Mouse (Mus musculus): ENCODE results near the gene Eya2. TPM values are rescaled to one million over a fixed set of nuclear protein-coding genes. Genes with fewer than 3 reads are reported as not detected.
A peak's percentile ranks its signal among the peaks of the same experiment; 100 is the strongest.

Gene Eya2
- total RNA-seq, 2 experiments from 2014 or later = 2.1 to 3.5 TPM

DNA sequence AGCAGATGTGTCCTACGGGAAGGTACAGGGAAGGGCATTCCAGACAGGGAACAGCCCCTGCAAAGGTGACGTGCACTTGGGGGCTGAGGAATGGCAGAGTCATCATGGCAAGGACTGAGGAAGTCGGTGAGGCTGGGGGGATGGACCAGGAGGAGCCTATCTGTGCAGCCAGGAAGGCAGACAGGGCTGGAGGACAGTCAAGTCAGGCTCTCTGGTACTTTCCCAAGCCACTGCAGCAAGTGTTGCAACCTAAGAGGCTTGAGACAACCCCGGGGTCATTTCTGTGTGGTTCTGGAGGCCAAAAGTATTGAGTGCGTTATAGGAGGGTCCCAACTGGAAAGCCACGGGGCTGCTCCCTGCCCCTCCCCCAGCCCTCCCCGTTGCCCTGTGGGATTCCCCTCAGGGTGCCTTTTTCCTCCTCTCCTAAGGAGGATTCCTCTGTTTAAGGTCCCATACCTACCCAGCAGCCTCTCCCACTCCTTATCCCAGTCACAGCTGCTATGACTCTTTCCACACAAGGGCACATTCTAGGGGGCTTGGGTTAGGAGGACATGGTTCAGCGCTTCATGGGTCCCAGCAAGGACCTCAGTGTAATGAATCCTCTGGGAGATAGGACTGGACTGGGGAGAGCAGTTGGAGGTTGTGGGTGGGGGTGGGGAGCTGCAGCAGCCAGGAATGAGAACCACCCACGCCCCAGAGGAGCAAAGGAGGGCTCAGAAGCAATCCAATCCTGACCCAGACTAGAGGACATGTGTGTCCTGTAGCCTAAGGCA lies 108.4 kb downstream of the Eya2 start:
- DNase-seq (ENCODE audit: low spot score in 2 of 2) = no peak

DNA sequence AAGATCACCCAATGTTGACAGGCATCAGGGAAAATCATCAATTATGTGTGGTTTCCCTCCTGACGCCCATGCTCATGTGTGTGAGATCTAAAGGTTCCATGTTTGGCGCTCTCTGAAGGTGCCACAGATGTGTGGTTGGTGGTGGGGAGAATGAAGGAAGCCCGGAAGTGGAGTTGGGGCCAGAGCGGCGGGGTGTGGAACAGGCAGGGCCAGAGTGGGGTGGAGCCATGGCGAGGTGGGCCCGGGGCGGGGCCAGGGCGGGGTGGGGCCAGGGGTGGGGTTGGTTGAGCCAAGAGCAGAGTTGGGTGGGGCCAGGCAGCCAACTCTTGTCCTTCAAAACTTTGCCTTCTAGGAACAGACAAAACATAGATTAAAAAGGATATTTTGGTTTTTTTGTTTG lies 113.4 kb downstream of the Eya2 start:
- DNase-seq (ENCODE audit: low spot score in 2 of 2) = no peak

DNA sequence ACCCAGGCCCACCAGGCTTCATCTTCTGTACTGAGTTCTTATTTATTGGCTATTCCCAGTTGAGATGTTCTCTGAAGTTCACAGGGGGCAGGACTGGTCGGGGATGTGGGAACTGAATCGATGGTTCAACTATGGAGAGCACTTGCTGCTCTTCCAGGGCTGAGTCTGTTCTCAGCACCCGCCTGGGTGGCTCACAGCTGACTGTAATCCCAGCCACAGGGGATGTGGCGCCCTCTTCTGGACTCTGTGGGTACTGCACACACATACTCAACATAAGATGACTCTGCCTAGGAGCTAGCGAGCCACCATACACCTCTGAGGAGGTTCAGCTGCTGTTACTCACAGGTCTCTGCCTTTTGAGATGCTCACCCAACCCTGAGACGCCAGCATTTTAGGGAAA lies 121.9 kb downstream of the Eya2 start:
- DNase-seq (ENCODE audit: low spot score in 2 of 2) = no peak

DNA sequence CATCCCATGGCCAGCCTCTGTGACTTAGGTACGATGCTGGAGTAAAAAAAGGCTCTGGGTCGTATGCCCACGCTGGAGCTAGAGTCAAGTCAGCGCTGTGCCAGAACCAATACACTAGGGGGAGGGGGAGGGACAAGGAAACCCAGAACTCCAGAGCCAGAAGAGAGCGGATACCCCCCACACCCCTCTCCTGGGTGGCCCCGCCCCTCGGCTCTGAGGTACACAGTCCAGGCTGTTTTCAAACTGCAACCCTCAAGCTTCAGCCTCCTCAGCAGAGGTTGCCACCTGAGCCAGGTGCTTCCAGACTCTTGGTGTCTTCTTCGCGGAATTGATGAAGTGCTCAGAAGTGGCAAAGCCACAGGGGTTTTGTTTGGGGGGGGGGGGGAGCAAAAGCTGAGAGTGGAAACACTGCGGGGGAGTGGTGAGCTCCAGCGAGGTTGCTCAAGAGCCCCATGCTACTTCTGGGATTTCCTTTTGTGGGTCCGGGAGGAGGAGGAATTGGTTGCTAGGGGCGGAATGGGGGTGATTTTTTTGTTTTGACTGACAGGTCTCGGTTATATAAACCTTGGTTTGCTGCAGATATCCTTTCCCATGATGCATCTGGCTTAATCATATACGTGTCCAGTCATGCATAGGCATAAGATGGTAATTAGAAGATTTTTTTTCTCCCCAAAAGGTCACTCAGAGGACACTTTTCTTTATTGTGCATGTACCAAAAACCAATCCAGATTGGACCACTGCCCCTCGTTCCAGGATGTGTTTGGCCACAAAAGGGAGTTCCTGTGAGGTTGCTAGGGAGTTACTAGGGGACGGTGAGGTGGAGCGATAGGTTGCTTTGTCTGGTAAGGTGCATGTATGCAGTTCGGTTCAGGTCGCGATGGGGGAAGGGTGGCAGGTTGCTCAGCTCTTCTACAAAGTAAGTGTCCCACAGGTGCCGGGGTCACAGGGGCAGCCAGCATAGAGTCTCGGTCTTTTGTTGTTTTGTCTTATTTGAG lies 122.6 kb downstream of the Eya2 start:
- DNase-seq (ENCODE audit: low spot score in 2 of 2) = peak; percentile 9 to 23

DNA sequence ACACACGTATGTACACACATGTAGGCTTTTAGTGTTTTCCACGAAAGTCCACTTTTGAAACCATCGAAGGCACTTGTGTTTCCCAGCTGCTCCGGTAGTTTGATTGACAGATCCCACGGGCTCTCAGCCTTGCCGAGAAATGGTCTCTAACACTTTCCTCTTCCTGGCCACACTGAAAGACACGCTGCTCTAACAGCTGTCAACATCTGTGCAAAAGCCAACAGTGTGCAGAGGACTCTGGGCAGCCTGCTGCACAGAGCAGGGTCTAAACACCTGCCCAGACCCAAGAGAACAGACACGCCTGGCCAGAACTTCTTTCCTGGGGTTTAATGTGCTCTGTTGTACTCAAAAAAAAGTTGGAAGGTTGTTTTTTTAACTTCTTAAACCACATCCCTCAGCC lies 124.5 kb downstream of the Eya2 start:
- DNase-seq (ENCODE audit: low spot score in 2 of 2) = no peak

DNA sequence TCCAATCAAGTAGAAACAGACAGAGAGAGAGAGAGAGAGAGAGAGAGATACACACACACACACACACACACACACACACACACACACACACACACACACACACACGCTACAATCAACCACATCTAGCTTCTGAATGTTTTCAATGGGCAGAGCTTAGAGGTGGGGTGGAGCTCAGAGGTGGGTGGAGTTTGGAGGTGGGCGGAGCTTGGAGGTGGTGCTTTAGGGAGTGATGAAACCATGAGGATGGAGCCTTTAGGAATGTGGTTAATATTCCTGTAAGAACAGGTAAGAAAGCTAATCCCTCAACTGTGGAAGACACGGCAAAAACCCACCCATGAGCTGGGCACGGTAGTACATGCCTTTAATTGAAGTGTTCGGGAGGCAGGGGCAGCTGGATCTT lies 127.1 kb downstream of the Eya2 start:
- no peak for DNase-seq (ENCODE audit: low spot score in 2 of 2)

DNA sequence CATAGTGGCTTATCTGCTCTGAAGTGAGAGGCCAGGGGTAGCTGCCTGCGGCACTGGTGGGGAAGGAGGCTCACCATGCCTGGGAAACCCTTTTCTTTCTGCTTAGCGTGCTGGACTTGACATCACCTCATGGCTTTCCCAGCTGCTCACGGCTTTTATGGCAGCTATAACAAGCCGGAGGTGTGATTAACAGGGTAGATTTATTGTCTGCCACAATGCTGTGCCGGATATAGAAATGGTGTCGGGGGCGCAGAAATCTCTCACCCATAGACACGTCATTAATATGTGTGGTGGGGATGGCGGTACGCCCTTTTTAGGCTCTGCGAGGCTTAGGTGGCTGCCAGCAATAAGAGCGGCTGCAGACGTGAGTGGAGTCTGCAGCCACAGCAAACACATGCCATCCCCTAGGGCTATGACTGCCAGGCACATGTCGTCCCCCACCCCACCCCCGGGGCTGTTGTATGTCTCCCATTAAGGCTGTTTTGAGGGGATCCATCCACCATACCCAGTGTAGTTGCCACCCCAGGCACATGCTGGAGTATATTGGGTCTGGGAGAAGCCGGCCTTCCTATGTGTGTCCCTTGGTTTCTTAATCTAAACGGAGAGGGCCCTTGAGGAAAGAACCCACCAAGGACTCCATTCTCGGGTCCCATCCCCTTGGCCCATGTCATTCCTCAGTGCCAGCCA lies 137.9 kb downstream of the Eya2 start:
- no peak for DNase-seq (ENCODE audit: low spot score in 2 of 2)

DNA sequence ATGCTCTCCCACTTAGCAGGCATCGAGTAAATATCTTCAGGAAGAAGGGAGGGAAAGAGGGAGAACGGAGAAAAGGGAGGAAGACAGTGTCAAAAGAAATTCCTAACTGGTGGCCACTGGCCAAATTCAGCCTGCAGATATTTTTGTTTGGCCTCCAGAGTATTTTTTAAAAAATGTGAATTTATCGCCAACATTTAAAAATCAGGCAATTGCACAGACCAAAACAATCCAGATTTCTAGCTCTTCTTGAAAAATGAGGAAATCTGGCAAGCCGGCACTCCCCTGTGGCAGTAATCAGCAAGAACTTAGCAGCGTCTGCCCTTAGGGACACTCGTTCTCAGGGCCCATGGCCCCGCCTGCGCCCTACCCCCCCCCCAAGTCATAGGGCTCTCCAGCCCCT lies 138.9 kb downstream of the Eya2 start:
- no peak for DNase-seq (ENCODE audit: low spot score in 2 of 2)

DNA sequence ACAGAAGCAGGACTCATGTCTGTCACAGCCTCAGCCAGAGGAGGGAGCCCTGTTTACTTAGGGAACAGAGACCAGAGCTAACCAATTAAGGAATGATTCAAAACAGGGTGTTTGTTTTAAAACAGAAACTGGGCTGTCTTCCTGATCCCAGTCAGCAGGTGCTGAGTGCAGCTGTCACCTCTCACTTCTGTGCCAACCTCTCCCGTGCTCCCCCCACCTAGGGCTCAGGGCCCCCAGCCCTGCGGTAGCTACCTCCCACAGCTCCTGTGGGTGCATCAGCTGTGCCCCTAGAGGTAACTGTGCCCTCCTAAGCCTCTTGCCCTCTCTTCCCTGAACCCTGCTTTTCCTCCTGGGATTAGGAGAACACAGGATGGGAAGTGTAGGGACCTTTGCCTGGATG lies 141.5 kb downstream of the Eya2 start:
- no peak for DNase-seq (ENCODE audit: low spot score in 2 of 2)

DNA sequence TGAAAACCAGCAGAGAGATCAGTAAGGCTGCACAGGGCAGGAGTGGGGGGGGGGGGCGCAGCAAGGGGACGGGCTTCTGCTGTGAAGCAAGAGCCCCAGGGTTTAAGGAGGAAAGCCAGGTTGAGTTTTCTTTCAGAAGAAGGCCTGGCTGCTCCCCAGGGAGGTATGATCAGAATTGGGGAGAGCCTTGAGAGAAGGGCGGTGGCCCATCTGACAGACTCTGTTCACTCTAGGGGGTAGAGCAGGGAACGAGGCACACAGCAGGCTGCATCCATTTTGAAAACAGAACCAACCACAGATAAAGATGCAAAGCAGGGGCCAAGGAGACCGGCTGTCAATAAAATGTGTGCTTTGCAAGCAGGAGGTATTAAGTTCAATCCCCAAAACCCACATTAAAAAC lies 145.5 kb downstream of the Eya2 start:
- no peak for DNase-seq (ENCODE audit: low spot score in 2 of 2)

DNA sequence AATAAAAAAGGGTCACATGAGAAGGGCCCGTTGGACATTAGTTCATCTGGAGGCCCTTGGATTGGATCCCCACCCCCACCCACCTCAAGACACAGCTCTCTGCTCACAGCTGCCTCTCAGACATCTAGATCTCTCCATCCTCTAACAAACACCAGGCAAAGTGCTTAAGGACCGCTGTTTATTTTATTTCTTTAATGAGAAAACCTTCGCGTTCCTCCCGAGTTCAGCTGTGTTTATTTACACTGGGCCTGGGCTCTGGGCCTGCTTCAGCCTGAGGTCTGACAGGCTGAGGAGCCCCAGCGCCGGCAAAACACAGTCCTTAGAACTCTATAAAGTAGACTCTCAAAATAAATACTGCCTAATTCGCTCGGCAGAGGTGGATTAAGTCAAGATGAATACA lies 146.2 kb downstream of the Eya2 start:
- no peak for DNase-seq (ENCODE audit: low spot score in 2 of 2)

DNA sequence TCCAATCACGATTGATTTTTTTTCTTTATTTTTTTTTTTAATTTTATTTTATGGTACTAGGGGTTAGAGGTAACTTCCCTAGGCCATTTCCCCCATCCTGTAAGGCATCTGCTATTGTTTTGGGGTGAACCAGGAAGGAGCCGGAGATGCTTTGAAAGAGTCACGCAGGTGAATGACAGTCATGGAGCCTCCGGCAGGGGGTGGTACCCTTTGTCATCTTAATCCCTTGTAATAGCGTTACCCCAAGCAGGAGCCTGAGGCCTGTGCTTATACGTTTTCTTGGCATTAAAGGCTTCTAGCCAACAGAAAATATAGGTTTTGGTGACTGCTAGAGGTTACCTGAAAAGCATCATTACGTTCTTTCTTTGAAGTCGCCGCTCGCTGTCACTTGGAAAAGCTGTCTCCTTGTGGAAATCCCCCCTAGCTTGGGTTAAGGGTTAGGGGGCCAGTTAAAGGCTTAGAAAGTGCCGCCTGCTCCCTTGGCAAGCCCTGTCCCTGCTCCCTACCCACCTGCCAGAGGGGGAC lies 146.8 kb downstream of the Eya2 start:
- DNase-seq (ENCODE audit: low spot score in 2 of 2) = no peak

DNA sequence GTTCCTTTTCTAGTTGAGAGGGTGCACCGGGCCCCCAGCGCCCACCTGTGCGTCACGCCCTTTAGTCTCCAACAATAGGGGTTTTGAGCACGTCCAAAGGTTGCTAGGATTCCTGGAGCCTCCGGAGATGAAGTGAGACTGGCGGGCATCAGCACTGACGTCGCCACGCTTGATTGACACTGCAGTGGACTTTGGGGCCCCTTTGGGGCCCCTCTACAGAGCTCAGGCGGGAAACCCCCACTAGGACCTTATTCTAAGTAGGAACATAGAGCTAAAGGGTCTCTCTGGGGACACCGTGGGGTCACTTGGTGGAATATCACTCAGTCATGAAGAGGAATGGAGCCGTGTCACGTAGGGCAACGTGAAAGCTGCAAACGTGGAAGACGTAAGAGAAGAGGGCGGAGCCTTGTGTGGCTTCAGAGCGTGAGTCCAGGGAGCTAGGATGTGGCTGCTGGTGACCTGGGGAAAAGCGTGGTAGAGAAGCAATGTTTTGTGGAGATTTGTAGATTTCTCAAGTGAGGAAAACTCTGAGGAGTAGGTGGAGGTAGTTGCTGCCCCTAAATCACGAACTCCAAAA lies 147.5 kb downstream of the Eya2 start:
- no peak for DNase-seq (ENCODE audit: low spot score in 2 of 2)

DNA sequence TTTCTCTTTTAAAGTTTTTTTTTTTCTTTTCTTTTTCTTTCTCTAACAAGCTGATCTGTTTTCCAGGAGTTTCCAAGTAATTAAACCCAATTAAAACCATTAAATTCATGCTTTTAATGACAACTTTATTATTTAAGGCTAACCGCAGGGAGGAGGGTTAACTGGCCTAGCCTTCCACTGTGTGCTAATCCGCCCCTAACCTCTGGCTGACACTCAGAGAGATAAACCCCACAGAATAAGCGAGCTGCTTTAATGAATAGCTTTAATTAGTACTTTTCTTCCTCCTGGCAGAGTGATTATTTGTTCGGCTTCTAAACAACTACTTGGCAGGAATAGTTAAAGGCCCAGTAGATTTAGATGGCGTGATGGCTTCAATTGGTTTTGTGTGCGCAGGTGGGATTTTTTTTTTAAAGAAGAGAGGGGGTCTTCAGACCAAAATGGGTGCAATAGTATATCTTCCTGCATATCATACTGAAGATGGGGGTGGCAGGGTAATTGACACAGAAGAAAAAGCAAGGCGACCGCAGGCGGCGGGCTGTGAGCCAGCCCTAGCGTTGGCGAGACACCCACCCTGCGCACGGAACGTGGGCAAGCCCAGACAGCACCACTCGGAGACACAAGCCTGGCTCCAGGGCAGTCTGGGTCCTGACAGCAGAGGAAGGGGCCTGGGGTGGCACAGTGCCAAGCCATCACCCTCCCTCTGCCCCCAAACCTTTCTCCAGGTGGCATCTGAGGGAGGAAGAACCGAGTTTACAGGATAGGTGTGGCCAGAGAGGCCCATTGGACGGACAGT lies 150.7 kb downstream of the Eya2 start:
- peak; percentile 4 to 27 for DNase-seq (ENCODE audit: low spot score in 2 of 2)

DNA sequence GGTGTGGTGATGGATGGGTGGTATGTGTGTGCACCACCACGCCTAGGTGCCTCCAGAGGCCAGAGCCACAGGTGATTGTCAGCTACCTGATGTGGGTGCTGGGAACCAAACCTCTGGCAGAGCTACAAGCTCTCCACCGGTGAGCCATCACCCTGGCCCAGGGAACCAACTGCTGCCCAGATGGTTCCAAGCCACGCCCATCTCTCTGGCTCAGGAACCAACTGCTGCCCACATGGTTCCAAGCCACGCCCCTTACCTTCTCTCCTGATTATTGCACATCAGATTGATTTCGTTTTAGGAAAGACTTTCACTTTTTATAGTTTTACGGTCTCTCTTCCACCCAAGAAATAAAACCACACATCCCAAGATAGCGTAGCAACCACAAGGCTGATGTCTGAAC lies 153.1 kb downstream of the Eya2 start:
- no peak for DNase-seq (ENCODE audit: low spot score in 2 of 2)

DNA sequence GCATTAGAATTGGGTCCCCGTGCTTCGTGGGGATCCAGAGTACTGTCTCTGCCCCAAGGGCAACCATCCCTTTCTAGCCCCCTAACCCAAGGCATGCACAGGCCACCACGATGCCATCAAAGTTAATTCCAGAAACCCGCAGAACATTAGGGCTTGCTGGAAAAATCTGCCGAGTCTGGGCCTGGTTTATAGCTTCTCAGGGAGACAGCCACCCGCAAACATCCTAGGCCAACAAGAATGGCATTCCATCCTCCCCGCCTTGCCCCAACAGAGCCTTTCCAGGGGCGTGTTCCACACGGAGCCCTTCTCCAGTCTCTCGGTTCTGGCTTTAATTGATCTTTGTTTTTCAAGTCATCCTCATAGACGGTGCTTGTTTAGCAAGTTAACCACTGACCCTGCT lies 153.6 kb downstream of the Eya2 start:
- no peak for DNase-seq (ENCODE audit: low spot score in 2 of 2)

DNA sequence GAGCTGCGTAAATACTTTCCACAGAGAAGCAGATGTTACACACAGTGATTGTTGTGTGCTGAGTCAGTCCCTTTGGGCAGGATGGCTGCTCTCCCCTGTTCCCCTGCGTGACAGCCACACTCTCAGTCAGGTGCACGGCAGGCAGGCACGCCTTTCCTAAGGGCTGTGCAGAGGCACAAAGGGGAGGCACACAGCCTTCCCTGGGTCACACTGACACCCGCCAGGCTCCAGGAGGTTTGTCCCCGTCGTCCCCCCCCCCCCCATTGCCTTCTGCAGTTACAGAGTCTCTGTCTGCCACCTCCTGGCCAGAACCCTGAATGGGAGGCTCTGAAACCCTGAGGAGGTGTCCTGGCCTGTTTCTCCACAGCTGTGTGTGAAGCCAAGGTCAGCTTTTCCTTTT lies 156.2 kb downstream of the Eya2 start:
- peak in 1 of 2 experiments; percentile 17 for DNase-seq (ENCODE audit: low spot score in 2 of 2)

DNA sequence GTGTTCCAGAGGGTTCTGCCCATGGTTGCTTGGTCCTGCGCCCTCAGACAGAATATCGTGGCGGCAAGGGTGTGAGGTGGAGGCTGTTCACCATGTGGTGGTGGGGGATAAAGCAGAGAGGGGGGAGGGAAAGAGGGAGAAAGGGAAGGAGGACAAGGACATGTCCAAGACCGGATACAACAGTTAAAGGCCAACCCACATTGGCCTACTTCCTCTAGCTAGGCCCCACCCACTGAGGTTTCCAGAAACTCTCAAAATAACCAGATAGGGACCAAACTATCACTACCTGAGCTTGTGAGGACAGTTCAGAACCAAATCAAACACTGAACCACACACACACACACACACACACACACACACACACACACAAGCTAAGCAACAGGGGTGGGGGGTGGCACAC lies 157.9 kb downstream of the Eya2 start:
- no peak for DNase-seq (ENCODE audit: low spot score in 2 of 2)

DNA sequence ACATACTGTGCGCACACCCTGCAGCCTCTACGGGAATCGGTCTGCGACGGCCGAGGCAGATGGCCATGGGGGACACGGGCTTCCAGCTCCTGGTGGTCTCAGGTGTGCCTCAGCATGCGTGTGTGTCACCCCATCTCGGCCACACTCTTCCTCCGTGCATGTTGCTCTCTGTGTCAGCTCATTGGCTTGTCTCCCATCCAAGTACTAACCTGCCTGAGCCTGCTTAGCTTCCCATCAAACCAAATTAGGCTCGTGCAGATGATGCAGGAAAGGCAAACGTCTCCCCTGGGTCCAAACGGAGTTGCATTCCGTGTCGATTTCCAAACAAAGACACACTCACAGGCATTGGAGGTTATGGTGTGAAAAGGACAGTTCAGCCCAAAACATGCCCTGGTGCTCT lies 163.0 kb downstream of the Eya2 start:
- no peak for DNase-seq (ENCODE audit: low spot score in 2 of 2)

DNA sequence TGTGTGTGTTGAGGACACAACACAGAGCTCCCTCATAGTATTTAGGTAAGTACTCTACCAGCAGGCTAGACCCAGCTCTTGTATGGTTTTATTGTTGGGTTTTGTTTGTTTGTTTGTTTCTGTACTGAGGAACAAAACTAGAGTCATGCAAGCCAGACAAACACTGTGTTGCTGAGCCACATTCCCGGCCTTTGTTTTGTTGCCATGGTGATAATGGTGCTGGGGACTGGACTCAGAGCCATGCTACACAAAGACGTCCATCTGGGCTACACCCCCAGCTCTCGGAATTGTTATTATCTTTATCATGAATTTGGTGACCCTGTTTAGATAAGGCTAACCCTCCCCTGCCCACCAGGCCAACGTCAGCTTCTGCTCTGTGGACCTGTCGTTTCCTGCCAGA lies 163.7 kb downstream of the Eya2 start:
- DNase-seq (ENCODE audit: low spot score in 2 of 2) = no peak

Measured in left cerebral cortex, adult 18-20 months (tissue).